Mouse (Mus musculus): ENCODE data around the gene Zbtb20. TPM values are rescaled to one million over a fixed set of nuclear protein-coding genes. Genes with fewer than 3 reads are reported as not detected.
A peak's percentile ranks its signal among the peaks of the same experiment; 100 is the strongest.

The Zbtb20 gene
- total RNA-seq, 2 experiments from 2014 or later, result 5.2 to 13.1 TPM

- no peak for ATAC-seq (replicated peaks; ENCODE audit: poor library complexity)
These were observed 749.2 kb downstream of the Zbtb20 start for GRCm38 (mm10) chr16:43624876-43625275.

- ATAC-seq (replicated peaks; ENCODE audit: poor library complexity), result no peak
These were observed 749.6 kb downstream of the Zbtb20 start for GRCm38 (mm10) chr16:43625289-43625688.

GRCm38 (mm10) chr16:43625956-43626355 is 750.3 kb downstream of the Zbtb20 start:
- no peak for ATAC-seq (replicated peaks; ENCODE audit: poor library complexity)

- ATAC-seq (replicated peaks; ENCODE audit: poor library complexity), result no peak
These were observed 753.0 kb downstream of the Zbtb20 start for GRCm38 (mm10) chr16:43628662-43629061.

GRCm38 (mm10) chr16:43631758-43632157 is 756.1 kb downstream of the Zbtb20 start:
- no peak for ATAC-seq (replicated peaks; ENCODE audit: poor library complexity)

GRCm38 (mm10) chr16:43634037-43634436 is 758.4 kb downstream of the Zbtb20 start:
- no peak for ATAC-seq (replicated peaks; ENCODE audit: poor library complexity)

- ATAC-seq (replicated peaks; ENCODE audit: poor library complexity), result no peak
These were observed 761.6 kb downstream of the Zbtb20 start for GRCm38 (mm10) chr16:43637241-43637640.

- ATAC-seq (replicated peaks; ENCODE audit: poor library complexity), result no peak
These were observed 762.8 kb downstream of the Zbtb20 start for GRCm38 (mm10) chr16:43638406-43639049.

- no peak for ATAC-seq (replicated peaks; ENCODE audit: poor library complexity)
These were observed 765.5 kb downstream of the Zbtb20 start for GRCm38 (mm10) chr16:43641230-43641629.

- no peak for ATAC-seq (replicated peaks; ENCODE audit: poor library complexity)
These were observed 770.2 kb downstream of the Zbtb20 start for GRCm38 (mm10) chr16:43645879-43646278.

GRCm38 (mm10) chr16:43646943-43647342 is 771.3 kb downstream of the Zbtb20 start:
- ATAC-seq (replicated peaks; ENCODE audit: poor library complexity), result no peak

GRCm38 (mm10) chr16:43647641-43648040 is 772.0 kb downstream of the Zbtb20 start:
- no peak for ATAC-seq (replicated peaks; ENCODE audit: poor library complexity)

GRCm38 (mm10) chr16:43650355-43651080 is 774.8 kb downstream of the Zbtb20 start:
- ATAC-seq (replicated peaks; ENCODE audit: poor library complexity), result 0 out of 2 replicates have a peak, but pooled peaks have one; percentile 34

- ATAC-seq (replicated peaks; ENCODE audit: poor library complexity), result no peak
These were observed 777.6 kb downstream of the Zbtb20 start for GRCm38 (mm10) chr16:43653288-43653687.

GRCm38 (mm10) chr16:43654269-43654668 is 778.6 kb downstream of the Zbtb20 start:
- no peak for ATAC-seq (replicated peaks; ENCODE audit: poor library complexity)

- peak; percentile 58; the same call in 1 of the 2 replicates for ATAC-seq (replicated peaks; ENCODE audit: poor library complexity)
These were observed 779.6 kb downstream of the Zbtb20 start for GRCm38 (mm10) chr16:43655183-43655787.

- no peak for ATAC-seq (replicated peaks; ENCODE audit: poor library complexity)
These were observed 785.9 kb downstream of the Zbtb20 start for GRCm38 (mm10) chr16:43661576-43661975.

GRCm38 (mm10) chr16:43662124-43663004 is 786.7 kb downstream of the Zbtb20 start:
- no peak for ATAC-seq (replicated peaks; ENCODE audit: poor library complexity)

GRCm38 (mm10) chr16:43663978-43664579 is 788.4 kb downstream of the Zbtb20 start, which contains the start of gene Tigit:
Gene Tigit, minus strand, starts transcription at chr16:43664146.
- no peak for ATAC-seq (replicated peaks; ENCODE audit: poor library complexity)

GRCm38 (mm10) chr16:43664861-43665260 is 789.2 kb downstream of the Zbtb20 start:
- ATAC-seq (replicated peaks; ENCODE audit: poor library complexity), result no peak

Measured in megakaryocyte progenitor cell, adult 5-6 weeks (primary cell).